Mouse (Mus musculus) heart, postnatal 0 days (tissue): ENCODE measurements at regions not wholly inside any gene's neighbourhood (a gene's known extent, or its start where the extent isn't known, plus 50 kb on each side); places are given as distances from the start of the nearest gene placed in this dataset. TPM values are rescaled to one million over a fixed set of nuclear protein-coding genes. Genes with fewer than 3 reads are reported as not detected.

ENCODE experiments used
- ATAC-seq: fragments of 200-750 bp; cut with Nextera tagmentation; 2 replicates; pipeline ENCODE4 v1.8.0; 2017; ENCODE audit warnings: low read depth, moderate number of reproducible peaks, moderate library complexity; ENCODE audit not compliant: insufficient read depth
- DNase-seq: peaks from one replicate; pipeline ENCODE4 v3.0.0-alpha.2; 2016; ENCODE audit warnings: low spot score
- H3K27ac ChIP-seq: fragments of 300-500 bp; sonication (generic); 2 replicates; pipeline ENCODE4 v1.5.1; 2014; ENCODE audit warnings: low read depth, mild to moderate bottlenecking
- H3K27me3 ChIP-seq: fragments of 300-500 bp; sonication (generic); 2 replicates; pipeline ENCODE4 v1.6.1; 2014; ENCODE audit warnings: low read length, mixed read lengths; ENCODE audit not compliant: control insufficient read depth, insufficient read depth
- H3K36me3 ChIP-seq: fragments of 300-500 bp; sonication (generic); replicated peaks from 2 replicates; pipeline ENCODE4 v1.6.1; 2014; ENCODE audit warnings: low read length, mixed read lengths; ENCODE audit not compliant: control insufficient read depth, insufficient read depth
- H3K4me1 ChIP-seq: fragments of 300-500 bp; sonication (generic); 2 replicates; pipeline ENCODE4 v1.6.1; 2014; ENCODE audit warnings: antibody characterized with exemption; ENCODE audit not compliant: control insufficient read depth, insufficient read depth
- H3K4me2 ChIP-seq: fragments of 300-500 bp; sonication (generic); 2 replicates; pipeline ENCODE4 v1.6.1; 2014; ENCODE audit warnings: low read depth, mild to moderate bottlenecking, low read length, moderate library complexity
- H3K4me3 ChIP-seq: fragments of 300-500 bp; sonication (generic); 2 replicates; pipeline ENCODE4 v1.5.1; 2014; ENCODE audit warnings: low read depth, low read length
- H3K9ac ChIP-seq: fragments of 300-500 bp; sonication (generic); replicated peaks from 2 replicates; pipeline ENCODE4 v1.6.1; 2014; ENCODE audit warnings: low read depth, low read length, mixed read lengths
- H3K9me3 ChIP-seq: fragments of 300-500 bp; sonication (generic); replicated peaks from 2 replicates; pipeline ENCODE4 v1.6.1; 2016; ENCODE audit warnings: low read length; ENCODE audit not compliant: control insufficient read depth
- CTCF ChIP-seq: IDR thresholded peaks from 2 replicates; pipeline ENCODE4 v1.5.1; 2016; ENCODE audit warnings: antibody characterized with exemption, control low read depth, low read depth
- EP300 ChIP-seq: IDR thresholded peaks from 2 replicates; pipeline ENCODE4 v1.6.1; 2016; ENCODE audit warnings: antibody characterized with exemption, low read depth
- WGBS: fragments of 180-500 bp; shearing (Covaris S2); extraction: QIAGEN DNeasy Blood & Tissue Kit; methylation state at CpG from one replicate; pipeline ENCODE4 v1.1.7; 2014; 5-methylcytosine and 5-hydroxymethylcytosine counted together
- microRNA counts: library from miRNA; unstranded; fragments of <30 nt; microRNA quantifications from one replicate; lab custom pipeline; 2015
- microRNA-seq: library from miRNA; unstranded; fragments of <30 nt; microRNA quantifications from one replicate; pipeline ENCODE4, GENCODE M21; 2016

DNA sequence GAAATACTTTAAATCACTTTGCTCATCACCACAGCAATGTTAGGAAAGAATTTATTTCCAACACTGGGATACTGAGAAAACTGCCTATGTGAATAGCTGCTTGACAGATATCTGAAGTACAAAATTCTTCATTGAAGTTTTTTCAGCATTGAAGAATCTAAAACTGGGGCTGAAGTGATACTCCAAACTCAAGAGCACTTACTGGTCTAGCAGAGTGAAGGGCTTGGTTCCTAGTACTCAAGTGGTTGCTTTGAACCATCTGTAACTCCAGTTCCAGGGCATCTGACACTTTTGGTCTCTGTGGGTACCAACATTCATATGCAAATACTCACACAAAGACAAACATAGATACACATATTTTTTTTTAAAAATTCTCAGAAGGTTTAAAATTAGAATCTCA is 385.2 kb downstream of the Tex13c3 start:
- no peaks in the 10 kb centered on the region for H3K27me3 ChIP-seq
- H3K9me3 ChIP-seq: no peaks in the 10 kb centered on the region
- TF ChIP-seq EP300 (no peak), CTCF (no peak)
- H3K4me1 ChIP-seq: no peaks in the 10 kb centered on the region
- ATAC-seq: no peak
- H3K4me2 ChIP-seq: no peak overlapping the region
- DNase-seq: no peak
- no peak overlapping the region for H3K9ac ChIP-seq
- no peak overlapping the region for H3K27ac ChIP-seq
- no peak overlapping the region for H3K4me3 ChIP-seq
- no peaks in the 10 kb centered on the region for H3K36me3 ChIP-seq

DNA sequence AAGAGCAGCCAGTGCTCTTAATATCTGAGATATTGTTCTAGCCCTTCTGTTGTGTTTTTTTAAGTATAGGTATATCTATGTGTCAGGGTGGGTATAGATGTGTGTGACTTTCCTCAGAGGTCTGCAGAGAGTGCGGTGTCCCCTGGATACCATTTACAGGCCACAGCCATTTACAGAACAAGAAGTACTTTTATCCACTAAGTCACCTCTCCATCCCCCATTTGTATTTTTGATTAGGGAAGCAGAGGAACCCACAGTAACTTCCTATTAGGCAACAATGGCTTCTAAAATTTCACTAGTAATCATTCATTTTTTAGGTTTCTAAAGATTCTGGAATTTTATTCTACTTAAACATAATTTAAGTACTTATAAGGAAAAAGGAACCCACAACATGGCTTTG is 396.7 kb downstream of the Tex13c3 start:
- TF ChIP-seq EP300: no peak
- no peak for TF ChIP-seq CTCF
- Histone ChIP-seq H3K27ac (no peak overlapping the region), H3K4me2 (no peak overlapping the region), H3K27me3 (no peaks in the 10 kb centered on the region), H3K9me3 (no peaks in the 10 kb centered on the region), H3K4me3 (no peak overlapping the region), H3K9ac (no peak overlapping the region), H3K36me3 (no peaks in the 10 kb centered on the region), H3K4me1 (no peaks in the 10 kb centered on the region)
- WGBS: 91% methylated on average over 1 of the region's 1 CpGs
- no peak for DNase-seq
- ATAC-seq: no peak

DNA sequence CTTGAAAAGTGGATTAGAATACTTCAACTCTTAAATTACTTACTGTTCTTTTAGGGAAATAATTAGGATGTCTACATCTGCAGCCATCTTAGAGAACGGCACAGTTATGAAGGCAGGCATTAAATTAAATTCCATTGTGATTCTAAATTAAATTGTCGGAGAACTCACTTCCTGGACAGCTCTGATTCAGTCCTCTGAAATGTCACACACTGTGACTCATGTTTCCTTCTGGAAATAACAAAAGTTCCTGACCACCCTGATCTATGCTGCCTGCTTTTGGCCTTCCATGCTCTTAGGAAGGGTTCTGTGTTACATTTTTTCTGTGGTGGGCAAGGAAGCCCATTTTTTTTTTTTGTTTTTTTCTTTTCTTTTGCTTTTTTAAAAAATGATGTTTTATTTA is 401.1 kb downstream of the Tex13c3 start:
- Histone ChIP-seq H3K27me3 (no peaks in the 10 kb centered on the region), H3K9ac (no peak overlapping the region), H3K9me3 (no peaks in the 10 kb centered on the region), H3K4me1 (no peaks in the 10 kb centered on the region), H3K4me3 (no peak overlapping the region), H3K4me2 (no peak overlapping the region), H3K36me3 (no peaks in the 10 kb centered on the region), H3K27ac (no peak overlapping the region)
- ATAC-seq (no peak), DNase-seq (no peak)
- 58% methylated on average over 2 of the region's 2 CpGs for WGBS
- TF ChIP-seq EP300 (no peak), CTCF (no peak)

MicroRNAs encoded in the stretch of these regions (microRNA counts, 519-probe panel; counts per million panel counts)
- 1,889 counts per million, percentile 18 among the panel's probes with 10 or more counts for microRNA mmu-miR-221 (lab: Ali Mortazavi, UCI)
- not detected for microRNA mmu-miR-222 (lab: Ali Mortazavi, UCI)

Small RNA genes lying in the stretch of these regions (microRNA-seq; reads per million reads assigned to microRNA genes)
- gene Mir221 (127 reads per million, percentile 61 among the genes with 10 or more reads in this experiment), gene Mir222 (80.3 reads per million, percentile 52 among the genes with 10 or more reads in this experiment)
